Mouse (Mus musculus) brain, adult 2 months (tissue): ENCODE results near the gene Fbxo47.
A peak's percentile ranks its signal among the peaks of the same experiment; 100 is the strongest.

Experiments used
- DNase-seq: peaks from one replicate; pipeline ENCODE4 v3.0.0; 2011; ENCODE audit warnings: low read depth, low spot score

Fbxo47 gene

DNA sequence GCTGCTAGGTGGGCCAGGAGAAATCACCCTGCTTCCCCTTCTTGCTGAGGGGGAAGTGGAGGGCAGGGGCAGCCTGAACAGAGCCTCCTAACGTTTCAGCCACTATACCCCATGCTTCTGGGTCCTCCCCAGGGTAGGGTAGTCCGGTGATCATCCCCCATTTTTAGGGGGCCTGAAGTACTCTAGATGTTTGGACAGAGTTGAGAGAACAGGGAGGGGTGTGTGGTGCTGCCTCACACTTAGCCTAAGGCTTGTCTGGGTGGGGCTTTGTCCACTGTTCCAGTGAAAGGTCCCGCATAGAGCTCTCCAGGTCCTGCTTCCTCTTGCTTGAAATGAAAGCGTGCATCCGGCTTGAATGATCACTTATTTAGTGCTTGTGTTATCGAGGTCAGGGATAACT, 53.5 kb downstream of the Fbxo47 start:
- no peak for DNase-seq

DNA sequence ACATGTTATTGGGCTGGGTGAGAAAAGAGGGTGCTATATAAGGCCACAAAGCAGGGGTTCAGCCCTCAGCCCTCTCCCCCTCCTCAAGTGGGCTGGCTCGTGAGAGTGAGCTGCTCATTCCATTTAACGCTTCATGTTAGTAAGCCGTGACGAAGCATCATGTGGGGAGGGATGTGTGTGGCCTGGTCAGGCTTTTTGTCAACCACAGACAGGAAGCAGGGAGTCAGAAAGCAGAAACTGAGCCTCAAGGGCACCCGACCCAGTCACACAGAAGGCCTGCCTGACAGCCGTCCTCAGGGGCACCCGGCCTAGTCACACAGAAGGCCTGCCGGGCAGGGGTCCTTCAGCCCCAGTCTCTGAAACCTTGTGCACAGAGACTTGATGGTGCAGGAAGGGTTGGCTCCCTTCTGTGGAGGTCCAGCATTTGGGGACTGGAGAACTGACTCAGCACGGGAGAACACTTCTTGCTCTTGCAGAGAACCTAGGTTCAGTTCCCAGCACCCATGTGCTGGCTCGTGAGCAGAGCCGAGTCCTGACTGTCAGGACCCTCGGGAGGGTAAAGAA, 54.0 kb downstream of the Fbxo47 start:
- no peak for DNase-seq

DNA sequence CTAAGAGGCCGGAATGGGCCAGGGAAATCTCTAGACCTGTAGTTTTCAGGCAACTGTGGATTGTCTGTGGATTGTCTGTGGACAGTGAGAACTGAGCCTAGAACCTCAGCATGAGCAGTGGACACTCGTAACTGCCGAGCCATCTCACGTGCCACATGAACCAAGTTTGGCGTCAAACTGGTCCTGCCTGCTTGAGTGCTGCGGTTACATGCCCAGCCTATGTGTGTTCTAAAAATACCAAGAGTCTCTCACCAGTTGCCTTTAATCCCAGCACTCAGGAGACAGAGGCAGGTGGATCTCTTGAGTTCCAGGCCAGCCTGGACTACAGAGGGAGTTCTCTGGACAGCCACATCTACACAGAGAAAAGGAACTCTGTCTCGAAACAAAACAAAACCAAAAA, 54.6 kb downstream of the Fbxo47 start:
- no peak for DNase-seq

DNA sequence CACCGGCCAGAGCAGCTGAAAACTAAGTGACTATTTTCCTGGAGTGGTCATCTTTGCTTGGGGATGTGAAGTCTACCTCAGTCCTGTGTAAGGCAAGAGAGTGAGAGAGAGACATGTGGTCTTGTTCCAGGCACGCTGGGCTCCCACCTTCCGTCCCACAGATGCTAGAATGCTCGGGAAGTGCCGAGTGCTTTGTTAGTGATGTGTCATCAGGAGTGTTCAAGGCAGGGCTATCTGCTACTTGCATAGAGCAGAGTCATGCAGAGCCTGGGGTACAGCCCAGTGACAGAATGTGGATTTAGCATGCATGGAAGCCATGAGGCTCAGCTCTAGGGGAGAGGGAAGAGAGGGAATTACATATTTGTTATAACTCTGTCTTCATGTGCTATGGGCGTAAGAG, 56.3 kb downstream of the Fbxo47 start:
- peak; percentile 69 for DNase-seq

DNA sequence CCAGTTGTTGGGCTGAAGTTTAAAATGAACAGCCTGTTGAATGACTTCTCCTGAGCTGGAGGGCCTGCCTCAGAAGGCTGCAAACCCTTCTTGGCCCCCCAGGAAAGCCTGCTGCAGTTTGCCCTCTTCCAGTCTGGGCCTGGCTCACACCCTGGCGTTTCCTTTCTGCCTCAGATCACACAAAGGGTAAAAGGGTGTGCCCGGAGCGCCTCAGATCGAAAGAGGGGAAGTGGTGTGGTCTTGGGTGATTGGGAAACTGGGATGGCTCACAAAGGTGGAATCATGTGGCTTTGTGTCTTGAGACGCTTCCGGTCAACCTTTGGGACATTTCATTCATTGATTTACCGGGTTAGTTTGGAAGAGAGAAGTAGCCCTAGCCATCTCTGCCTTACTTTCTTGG, 57.5 kb downstream of the Fbxo47 start:
- DNase-seq: no peak

DNA sequence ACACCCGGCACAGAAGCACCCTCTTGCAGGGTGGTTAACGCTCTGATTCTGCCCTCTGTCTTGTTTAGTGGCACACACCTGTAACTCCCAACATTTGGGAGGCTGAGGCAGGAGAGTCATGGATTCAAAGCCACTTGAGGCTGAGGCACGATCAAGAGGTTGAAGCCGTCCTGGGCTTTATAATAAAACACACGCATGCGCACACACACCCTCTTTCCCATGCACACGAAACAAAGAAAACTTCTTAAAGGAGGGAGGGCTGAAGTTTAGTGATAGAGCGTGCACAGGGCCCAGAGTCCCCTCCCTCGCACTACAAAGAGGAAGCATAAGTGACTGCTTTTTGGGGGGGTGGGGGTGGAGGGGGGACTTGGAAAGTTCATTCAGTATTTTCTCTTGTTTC, 58.0 kb downstream of the Fbxo47 start:
- DNase-seq: no peak

DNA sequence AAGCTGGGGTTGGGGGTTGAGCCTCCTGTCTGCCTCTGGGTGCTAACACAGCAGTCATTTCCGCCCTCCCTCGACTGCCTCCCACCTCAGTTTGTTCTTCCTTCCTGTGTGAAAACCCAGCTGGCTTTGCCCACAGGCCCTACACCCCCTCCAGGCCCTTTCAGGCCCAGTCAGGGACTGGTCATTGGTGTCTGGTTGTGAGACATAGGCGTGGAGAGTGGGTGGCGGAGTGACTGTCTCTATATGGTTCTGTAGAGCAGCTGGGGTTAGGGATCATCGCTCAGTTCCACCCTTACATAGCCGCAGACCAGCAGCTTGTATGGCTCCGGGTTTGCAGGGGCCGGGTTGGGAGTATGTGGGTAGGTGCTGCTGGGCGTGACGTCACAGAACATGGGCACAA, 58.7 kb downstream of the Fbxo47 start:
- DNase-seq: no peak

DNA sequence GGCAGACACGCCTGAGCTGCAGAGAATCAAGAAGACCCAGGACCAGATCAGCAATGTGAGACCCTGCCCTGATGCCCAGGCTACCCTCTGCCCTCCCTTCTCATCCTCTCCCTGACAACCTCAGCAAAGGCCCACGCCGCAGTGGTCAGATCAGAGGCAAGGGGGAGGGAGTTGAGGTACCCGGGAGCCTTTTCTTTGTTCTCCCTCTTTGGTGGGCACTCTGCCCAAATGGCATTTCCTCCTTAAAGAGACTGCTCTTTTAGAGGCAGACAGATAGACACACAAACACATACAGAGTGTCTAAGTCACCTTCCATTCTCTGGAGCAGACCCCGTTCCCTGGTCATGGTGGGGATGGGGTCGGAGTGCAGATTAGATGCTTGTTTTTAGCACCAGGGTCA, 59.1 kb downstream of the Fbxo47 start:
- no peak for DNase-seq

DNA sequence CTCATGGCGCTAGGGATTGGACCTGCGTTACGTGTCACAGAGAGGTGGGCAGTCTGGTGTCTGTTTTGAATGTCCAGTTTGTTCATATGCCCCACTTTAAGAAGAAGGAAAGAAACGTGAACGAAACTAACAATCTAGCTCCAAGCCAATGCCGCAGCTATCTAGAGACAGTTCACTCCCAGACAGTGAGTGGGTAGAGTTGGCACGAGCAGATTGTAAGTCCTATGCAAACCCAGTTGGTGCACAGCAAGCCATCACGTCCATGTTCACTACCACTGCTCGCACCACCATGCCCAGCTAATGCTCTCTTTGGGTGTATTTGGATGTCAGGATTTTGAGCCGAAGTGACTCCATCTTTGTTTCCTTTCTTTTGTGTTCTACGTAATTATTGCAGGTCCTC, 59.8 kb downstream of the Fbxo47 start:
- DNase-seq: peak; percentile 63

DNA sequence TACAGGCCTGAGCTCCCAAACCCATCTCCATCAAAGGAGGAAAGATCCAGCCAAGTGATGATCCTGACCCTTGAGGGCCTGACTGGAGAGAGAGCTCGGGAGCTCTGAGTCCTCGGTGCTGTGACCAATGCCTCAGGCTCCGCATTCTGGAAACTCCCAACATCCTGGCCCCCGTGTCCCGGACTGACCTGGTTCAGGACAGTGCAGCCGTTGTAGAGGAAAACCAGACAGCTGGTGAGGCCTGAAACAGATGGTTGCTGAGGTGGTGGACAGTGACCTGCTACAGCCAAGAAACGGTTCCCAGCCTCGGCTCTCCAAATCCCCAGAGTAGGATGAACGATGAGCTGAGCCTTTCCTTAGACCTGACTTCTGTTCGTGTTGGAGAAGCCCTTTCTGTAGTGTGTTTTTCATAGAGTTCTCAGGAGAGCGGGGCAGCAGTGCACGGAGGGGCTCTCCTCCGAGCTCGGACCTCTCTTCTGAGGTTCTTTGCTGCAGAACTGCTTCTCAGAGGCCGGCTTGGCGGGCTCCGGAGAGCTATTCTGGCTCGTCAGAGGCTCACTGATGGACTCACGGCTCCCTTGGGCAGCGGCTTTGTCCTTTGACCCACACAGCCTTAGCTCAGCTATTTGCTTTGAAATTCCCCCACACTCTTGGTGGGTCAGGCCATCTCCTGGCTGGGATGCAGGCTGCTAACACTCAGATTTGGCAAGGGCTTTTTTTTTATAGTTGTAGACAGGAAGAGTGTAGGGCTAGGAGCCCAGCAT, 60.9 kb downstream of the Fbxo47 start:
- DNase-seq: peak; percentile 93

DNA sequence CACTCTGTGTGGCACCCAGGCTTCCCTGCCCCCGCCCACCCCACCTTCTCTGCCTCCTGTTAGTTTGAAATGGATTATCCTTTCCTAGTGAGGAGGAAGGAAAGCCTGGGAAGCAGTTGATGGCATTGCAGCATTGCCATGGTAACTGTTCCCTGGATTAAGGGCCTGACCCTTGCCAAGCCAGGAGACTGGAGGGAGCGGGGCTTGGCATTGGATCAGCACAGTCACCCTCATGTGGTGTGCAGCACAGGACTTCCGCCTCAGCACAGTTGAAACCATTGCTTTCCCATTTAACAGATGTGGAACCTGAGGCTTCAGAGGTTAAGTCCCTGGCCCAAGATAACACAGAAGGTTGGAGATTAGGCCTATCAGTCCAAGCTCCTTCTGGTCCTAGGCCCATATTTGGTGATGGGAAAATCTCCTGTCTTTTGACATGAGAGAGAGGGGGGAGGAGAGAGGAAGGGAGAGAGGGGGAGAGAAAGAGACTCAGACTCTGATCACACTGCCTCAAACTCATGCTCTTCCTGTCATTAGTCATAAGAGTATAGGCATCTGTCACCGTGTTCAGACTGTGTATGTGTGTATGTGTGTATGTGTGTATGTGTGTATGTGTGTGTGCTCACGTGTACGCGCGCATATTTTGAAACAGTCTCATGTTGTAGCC, 62.4 kb downstream of the Fbxo47 start:
- DNase-seq: no peak

DNA sequence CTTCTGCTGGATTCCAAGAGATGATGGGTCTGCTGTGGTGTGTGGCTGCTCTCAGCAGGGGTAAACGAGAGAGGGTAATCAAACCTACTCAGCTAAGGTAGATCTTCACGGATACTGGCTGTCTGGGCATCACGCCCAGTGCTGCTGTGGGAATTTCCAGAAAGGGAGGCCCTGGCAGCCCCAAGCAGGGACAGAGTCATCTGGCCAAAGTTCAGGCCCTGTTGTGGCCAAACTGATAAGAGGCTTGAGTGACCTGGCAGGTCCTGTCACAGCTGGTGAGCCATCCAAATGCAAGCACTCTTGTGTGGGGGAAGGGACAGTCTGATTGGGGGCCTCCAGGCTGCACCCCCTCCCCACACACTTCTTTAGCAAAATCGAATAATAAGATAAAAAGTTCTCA, 63.1 kb downstream of the Fbxo47 start:
- DNase-seq: no peak

DNA sequence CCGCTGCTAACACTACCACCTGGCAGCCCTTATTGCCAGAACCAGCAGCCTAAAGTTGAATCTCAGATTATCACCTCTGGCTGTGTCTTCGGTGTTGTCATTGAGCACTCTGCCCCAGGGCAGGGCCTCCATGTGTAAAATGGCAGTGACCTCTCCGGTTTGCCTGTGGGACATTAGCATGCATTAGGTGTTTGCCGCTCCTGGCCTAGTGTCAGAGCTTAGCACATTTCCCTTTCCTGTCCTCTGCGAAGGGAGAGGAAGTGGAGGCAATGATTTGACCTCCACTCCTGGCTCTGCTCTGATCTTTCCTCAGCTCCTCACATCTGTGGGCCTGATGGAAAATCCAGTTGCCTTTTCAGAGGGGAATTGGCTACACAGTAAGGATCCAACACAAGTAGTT, 64.0 kb downstream of the Fbxo47 start:
- no peak for DNase-seq

DNA sequence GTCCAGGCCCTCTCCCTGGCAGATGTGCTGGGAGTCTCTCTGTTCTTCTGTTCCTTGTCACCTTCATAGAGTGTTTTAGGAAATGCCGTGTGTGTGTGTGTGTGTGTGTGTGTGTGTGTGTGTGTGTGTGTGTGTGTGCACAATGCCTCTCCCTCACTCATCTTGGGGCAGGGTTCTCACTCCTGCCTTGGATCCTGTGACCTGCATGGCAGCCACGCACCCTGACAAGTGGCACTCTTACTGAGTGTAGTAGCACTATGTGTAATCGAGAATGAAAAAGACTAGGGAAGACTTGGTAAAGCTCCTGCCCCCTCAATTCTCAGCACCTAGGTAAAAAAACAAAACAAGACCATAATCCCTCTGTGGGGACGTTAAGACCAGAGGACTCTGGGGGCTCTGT, 64.9 kb downstream of the Fbxo47 start:
- DNase-seq: no peak

DNA sequence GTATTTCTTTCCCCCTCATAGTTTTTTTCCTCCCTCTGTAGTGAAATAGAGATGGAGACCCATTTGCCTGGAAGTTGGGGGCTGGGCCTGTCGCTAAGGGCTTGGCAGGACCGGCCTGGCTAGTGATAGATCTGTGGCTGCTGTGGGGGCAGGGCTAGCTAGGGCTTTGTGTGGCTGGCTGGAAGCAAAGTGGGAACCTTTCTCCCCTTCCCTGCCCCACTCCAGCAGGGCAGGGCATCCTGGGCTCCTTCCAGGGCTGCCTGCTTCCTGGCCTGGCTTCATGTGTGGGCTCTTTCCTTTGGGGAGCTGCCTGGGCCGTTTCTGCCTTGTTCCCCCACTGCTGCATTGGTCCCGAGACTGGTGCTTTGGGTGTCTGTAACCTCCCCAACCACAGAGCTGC, 65.4 kb downstream of the Fbxo47 start:
- DNase-seq: no peak

DNA sequence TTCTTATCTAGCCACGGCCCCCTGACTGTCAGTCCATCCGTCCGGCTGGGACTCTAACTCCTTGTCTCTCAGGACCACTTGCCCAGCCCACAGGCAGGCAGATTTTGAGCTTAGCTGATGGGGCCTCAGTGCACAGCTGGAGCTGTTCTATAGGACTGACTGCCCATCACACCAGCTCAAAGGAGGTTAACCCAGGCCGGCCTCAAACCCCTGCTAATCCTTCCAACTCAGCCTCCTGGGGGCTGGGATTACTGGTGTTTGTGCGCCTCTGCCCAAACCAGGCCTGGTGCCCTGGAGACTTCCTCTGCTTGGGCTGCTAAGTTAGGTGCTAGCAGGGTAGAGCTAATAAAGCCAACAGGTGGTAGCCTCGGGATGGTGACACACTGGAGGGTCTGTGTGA, 66.0 kb downstream of the Fbxo47 start:
- no peak for DNase-seq

DNA sequence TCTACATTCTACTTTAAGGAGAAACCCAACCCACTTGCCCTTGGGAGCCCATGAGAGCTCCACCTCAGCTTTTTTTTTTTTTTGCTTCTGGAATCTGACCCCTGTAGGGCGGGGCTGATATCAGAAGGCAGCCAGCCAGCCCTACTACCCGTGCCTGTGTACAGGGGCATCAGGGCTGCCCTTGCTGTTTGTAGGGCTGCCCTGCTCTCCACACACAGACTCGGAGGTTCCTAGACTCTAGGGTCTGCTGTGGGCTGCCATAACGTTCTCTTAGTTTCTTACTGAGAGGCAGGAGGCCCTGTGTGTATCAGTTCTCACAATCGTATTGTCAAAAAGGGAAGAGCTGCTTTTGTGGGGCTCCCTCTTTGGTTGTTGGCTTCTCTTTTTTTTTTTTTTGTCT, 66.6 kb downstream of the Fbxo47 start:
- DNase-seq: no peak

DNA sequence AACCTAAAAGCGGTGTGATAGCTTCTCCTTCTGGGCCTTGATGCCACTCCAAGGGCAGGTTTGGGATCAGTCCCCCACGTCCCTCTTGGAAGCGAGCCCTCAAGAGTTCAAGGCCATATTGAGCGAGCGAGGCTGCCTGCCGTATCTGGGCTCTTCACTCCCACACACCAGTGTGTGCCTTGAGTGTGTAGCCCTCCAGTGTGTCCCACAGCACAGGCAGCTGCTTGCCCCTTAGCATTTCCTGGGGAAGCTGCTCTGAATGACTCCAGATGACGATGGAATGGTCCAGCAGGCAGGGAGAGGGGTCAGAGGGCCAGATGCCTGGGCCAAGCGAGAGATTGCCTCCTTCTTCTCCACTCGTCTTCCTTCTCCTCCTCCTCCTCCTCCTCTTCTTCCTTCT, 67.0 kb downstream of the Fbxo47 start:
- no peak for DNase-seq

DNA sequence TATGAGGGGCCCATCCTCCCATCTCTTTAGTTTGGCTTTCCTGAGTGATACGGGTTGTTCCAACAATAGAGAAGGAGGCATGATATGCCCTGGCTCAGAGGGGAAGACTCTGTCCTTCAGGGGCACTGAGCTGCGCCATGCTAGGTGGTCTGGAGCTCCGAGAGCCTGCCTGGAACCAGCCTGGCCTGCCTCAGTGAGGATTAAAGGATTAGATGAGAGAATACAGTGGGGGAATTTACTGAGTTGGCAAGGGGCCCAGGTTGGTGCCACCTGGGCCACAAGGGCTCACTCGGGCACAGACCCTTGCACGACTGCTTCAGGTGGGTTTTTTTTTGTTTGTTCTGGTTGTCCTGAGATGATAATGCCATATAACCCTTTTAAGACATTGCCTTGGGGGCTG, 67.8 kb downstream of the Fbxo47 start:
- no peak for DNase-seq

DNA sequence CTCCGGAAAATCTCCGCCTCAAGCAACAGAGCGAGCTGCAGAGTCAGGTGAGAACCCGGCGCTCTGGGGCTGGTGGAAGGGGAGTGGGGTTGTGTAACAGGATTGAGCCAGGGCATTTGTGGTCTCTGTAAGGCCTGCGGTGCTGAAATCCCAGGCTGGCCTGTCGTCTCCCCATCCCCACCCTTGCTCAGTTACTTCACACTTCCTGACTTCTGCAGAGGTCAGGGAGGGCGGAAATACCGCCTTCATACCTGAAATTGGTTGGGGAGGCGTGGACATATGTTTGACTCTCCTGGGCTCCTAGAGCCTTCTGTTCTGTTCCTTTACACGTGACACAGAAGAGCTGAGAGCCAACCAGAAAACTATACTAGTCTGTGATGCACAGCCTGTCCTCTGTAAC, 68.2 kb downstream of the Fbxo47 start:
- no peak for DNase-seq

DNA sequence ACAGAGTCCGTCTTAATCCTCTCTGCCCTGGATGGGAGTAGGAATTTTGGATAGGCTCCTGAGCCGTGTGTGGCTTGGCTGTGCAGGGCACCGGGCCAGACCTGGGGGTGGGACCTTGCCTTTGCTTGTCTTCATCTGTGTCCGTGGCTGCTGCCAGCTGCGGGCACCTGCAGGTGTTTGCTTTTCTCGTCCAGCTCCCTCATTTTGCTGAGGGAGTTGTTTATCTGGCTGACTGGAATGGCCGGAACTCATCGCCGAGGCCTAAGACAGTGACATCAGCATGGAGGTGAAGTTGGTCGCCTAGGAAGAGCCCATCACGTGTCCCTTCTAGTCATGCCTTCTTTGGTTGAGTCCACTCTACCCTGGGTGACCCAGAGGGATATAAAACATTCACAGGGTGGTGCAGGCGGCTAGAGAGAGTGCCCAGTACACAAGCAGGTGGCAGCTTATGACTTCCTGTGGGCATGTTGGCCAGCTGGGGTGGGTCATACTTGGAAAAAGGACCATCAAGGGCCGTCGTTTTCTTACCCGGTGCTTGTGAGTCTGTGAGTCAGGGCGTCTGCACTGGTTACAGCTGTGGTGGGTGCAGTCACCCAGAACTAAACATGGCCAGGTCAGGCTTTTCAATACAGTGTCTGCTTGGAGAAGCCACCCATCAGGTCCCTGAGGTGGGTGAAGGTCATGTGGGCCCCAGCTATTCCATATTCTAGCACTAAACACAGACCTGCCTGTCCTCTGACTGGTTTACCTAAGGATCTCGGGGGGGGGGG, 70.0 kb downstream of the Fbxo47 start:
- no peak for DNase-seq

DNA sequence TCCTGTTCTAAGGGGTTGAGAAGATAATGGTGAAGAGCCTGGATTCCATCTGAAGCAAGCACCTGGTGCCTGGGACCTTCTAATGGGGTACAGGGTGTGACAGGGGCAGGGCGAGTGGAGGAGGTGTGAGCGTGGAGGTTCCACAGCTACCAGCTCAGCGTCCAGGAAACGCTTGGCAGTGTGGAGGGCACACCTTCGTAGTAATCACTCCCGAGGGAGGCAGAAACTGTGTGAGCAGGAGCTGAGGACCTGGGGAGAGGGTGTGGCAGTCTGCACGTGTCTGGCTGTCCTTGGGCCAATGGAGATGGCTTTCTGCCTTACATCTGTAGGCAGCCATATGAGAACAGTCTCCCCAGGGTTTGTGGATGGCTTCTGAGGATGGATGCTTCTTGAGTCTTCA, 70.9 kb downstream of the Fbxo47 start:
- DNase-seq: peak; percentile 54
